Mouse (Mus musculus): ENCODE results near the gene Nmi.
"Not testable (repeated sequence)": the region's sequence is repeated elsewhere in the genome, so short reads cannot be mapped to it uniquely, and the experiment has no call there.

Gene Nmi

GRCm38 (mm10) chr2:51973410-51973968 is at the start of gene Nmi:
Gene Nmi (minus strand): TSS chr2:51973494.
- no peak for DNase-seq (ENCODE audit: extremely low spot score, low read depth, low spot score)

- no peak for DNase-seq (ENCODE audit: extremely low spot score, low read depth, low spot score)
Observed at GRCm38 (mm10) chr2:52016361-52016760, 43.1 kb upstream of the Nmi start.

GRCm38 (mm10) chr2:52013306-52013820 is 40.1 kb upstream of the Nmi start:
- no peak for DNase-seq (ENCODE audit: extremely low spot score, low read depth, low spot score)

GRCm38 (mm10) chr2:52011820-52012219 is 38.5 kb upstream of the Nmi start:
- not testable (repeated sequence) for DNase-seq (ENCODE audit: extremely low spot score, low read depth, low spot score)

GRCm38 (mm10) chr2:52006380-52006779 is 33.1 kb upstream of the Nmi start:
- no peak for DNase-seq (ENCODE audit: extremely low spot score, low read depth, low spot score)

GRCm38 (mm10) chr2:52002299-52002698 is 29.0 kb upstream of the Nmi start:
- not testable (repeated sequence) for DNase-seq (ENCODE audit: extremely low spot score, low read depth, low spot score)

GRCm38 (mm10) chr2:52001521-52001920 is 28.2 kb upstream of the Nmi start:
- DNase-seq (ENCODE audit: extremely low spot score, low read depth, low spot score), result no peak

- DNase-seq (ENCODE audit: extremely low spot score, low read depth, low spot score), result no peak
Observed at GRCm38 (mm10) chr2:51999996-52000395, 26.7 kb upstream of the Nmi start.

- no peak for DNase-seq (ENCODE audit: extremely low spot score, low read depth, low spot score)
Observed at GRCm38 (mm10) chr2:51991447-51991846, 18.2 kb upstream of the Nmi start.

GRCm38 (mm10) chr2:51989559-51989958 is 16.3 kb upstream of the Nmi start:
- no peak for DNase-seq (ENCODE audit: extremely low spot score, low read depth, low spot score)

GRCm38 (mm10) chr2:51986695-51987094 is 13.4 kb upstream of the Nmi start:
- no peak for DNase-seq (ENCODE audit: extremely low spot score, low read depth, low spot score)

- DNase-seq (ENCODE audit: extremely low spot score, low read depth, low spot score), result no peak
Observed at GRCm38 (mm10) chr2:51986157-51986556, 12.9 kb upstream of the Nmi start.

GRCm38 (mm10) chr2:51985241-51985640 is 11.9 kb upstream of the Nmi start:
- no peak for DNase-seq (ENCODE audit: extremely low spot score, low read depth, low spot score)

- no peak for DNase-seq (ENCODE audit: extremely low spot score, low read depth, low spot score)
Observed at GRCm38 (mm10) chr2:51982288-51982687, 9.0 kb upstream of the Nmi start.

- DNase-seq (ENCODE audit: extremely low spot score, low read depth, low spot score), result no peak
Observed at GRCm38 (mm10) chr2:51981630-51982029, 8.3 kb upstream of the Nmi start.

- no peak for DNase-seq (ENCODE audit: extremely low spot score, low read depth, low spot score)
Observed at GRCm38 (mm10) chr2:51972641-51973409, 469 bp downstream of the Nmi start.

GRCm38 (mm10) chr2:51972142-51972541 is 1.2 kb downstream of the Nmi start:
- DNase-seq (ENCODE audit: extremely low spot score, low read depth, low spot score), result no peak

GRCm38 (mm10) chr2:51970897-51971296 is 2.4 kb downstream of the Nmi start:
- no peak for DNase-seq (ENCODE audit: extremely low spot score, low read depth, low spot score)

GRCm38 (mm10) chr2:51967288-51967687 is 6.0 kb downstream of the Nmi start:
- DNase-seq (ENCODE audit: extremely low spot score, low read depth, low spot score), result no peak

GRCm38 (mm10) chr2:51953648-51954204 is 19.6 kb downstream of the Nmi start:
- no peak for DNase-seq (ENCODE audit: extremely low spot score, low read depth, low spot score)

- DNase-seq (ENCODE audit: extremely low spot score, low read depth, low spot score), result no peak
Observed at GRCm38 (mm10) chr2:51950876-51951275, 22.4 kb downstream of the Nmi start.
